ENCODE assay signal across 9 mouse cellular contexts in genomic region chr14:24004471-24005271, GRCm38 (mm10). TPM values are rescaled to one million over a fixed set of nuclear protein-coding genes. Genes with fewer than 3 reads are reported as not detected.
DNase-seq lines count a peak whose midpoint lies in the region; ATAC-seq and TF ChIP-seq lines count a peak whose summit lies in the region.
"Had no signal": no experiment of that assay in that cellular context is flagged by ENCODE, and none has a peak within 500 bp of the region (broad histone marks: within the 10 kb centered on the region; RNA-seq: fewer than 3 reads in every experiment).

No protein-coding gene starts in this region.

- peak; percentile 55 for TF ChIP-seq CTCF in gastrocnemius, adult 2 months (IDR thresholded peaks at IDR 0.05)

- no peak for DNase-seq in heart, adult 9 months (ENCODE audit: low spot score in 2 of 2)
- DNase-seq in cerebellum, postnatal 4 days (ENCODE audit: low spot score in 2 of 2) = peak; percentile 32 to 58
- peak; percentile 81 for DNase-seq in gastrocnemius, adult 2 months
- peak; percentile 35 for DNase-seq in kidney, adult 18-20 months

- peaks cover 3% of the 10 kb centered on the region; the same call in 1 of the 2 replicates for H3K4me1 ChIP-seq in heart, embryonic 11.5 days (ENCODE audit: control insufficient read depth, insufficient read depth, low read length)
- H3K4me1 ChIP-seq in limb, embryonic 13.5 days = peaks cover 15% of the 10 kb centered on the region
- peaks cover 46% of the 10 kb centered on the region for H3K4me1 ChIP-seq in neural tube, embryonic 15.5 days

- peaks cover 72% of the 10 kb centered on the region for H3K27me3 ChIP-seq in heart, embryonic 11.5 days (ENCODE audit: control insufficient read depth, insufficient read depth, low read length)
- peaks cover 96% of the 10 kb centered on the region for H3K27me3 ChIP-seq in limb, embryonic 13.5 days
- peaks cover 13% of the 10 kb centered on the region for H3K27me3 ChIP-seq in neural tube, embryonic 15.5 days (replicated peaks)

- 1% methylated on average over 53 of the region's 82 CpGs for WGBS in heart, embryonic 11.5 days (ENCODE audit: insufficient replicate concordance)
- WGBS in limb, embryonic 13.5 days = under 1% methylated on average over 67 of the region's 82 CpGs
- under 1% methylated on average over 56 of the region's 82 CpGs for WGBS in neural tube, embryonic 15.5 days

- H3K9ac ChIP-seq in heart, embryonic 11.5 days (ENCODE audit: low read depth, low read length) = peak overlapping the region; percentile 48; the same call in 1 of the 2 replicates
- H3K9ac ChIP-seq in limb, embryonic 13.5 days = peak overlapping the region; percentile 67
- peak overlapping the region; percentile 93 for H3K9ac ChIP-seq in neural tube, embryonic 15.5 days (replicated peaks)

- H3K36me3 ChIP-seq in heart, embryonic 11.5 days (ENCODE audit: control insufficient read depth, insufficient read depth, low read length) = no peaks in the 10 kb centered on the region
- H3K36me3 ChIP-seq in limb, embryonic 13.5 days = no peaks in the 10 kb centered on the region
- no peaks in the 10 kb centered on the region for H3K36me3 ChIP-seq in neural tube, embryonic 15.5 days

- ATAC-seq in heart, embryonic 11.5 days (replicated peaks; ENCODE audit: insufficient number of reproducible peaks, low FRiP score, low TSS enrichment) = peak; percentile 39; the same call in 1 of the 2 replicates
- ATAC-seq in limb, embryonic 13.5 days (ENCODE audit: low FRiP score, low read depth) = peak; percentile 66; the same call in 1 of the 2 replicates
- ATAC-seq in neural tube, embryonic 15.5 days (ENCODE audit: low FRiP score) = peak; percentile 80
- no peak for ATAC-seq in granulocyte monocyte progenitor cell, adult 5-6 weeks (replicated peaks; ENCODE audit: poor library complexity, severe bottlenecking)

- peak overlapping the region; percentile 98 for H3K4me2 ChIP-seq in heart, embryonic 11.5 days
- H3K4me2 ChIP-seq in limb, embryonic 13.5 days (replicated peaks) = peak overlapping the region; percentile 95
- peak overlapping the region; percentile 65 for H3K4me2 ChIP-seq in neural tube, embryonic 15.5 days

- no peaks in the 10 kb centered on the region for H3K9me3 ChIP-seq in heart, embryonic 11.5 days (replicated peaks; ENCODE audit: control insufficient read depth, low read length)
- H3K9me3 ChIP-seq in limb, embryonic 13.5 days = no peaks in the 10 kb centered on the region
- no peaks in the 10 kb centered on the region for H3K9me3 ChIP-seq in neural tube, embryonic 15.5 days (replicated peaks)

- H3K4me3 ChIP-seq in heart, embryonic 11.5 days (ENCODE audit: low read depth, low read length) = peak overlapping the region; percentile 72
- H3K4me3 ChIP-seq in gastrocnemius, adult 2 months = peak overlapping the region; percentile 90
- H3K4me3 ChIP-seq in limb, embryonic 13.5 days = peak overlapping the region; percentile 76
- peak overlapping the region; percentile 85 for H3K4me3 ChIP-seq in neural tube, embryonic 15.5 days (replicated peaks)

- intact Hi-C loops in gastrocnemius, adult 2 months (cut with DNase I) = loop anchor here (2.0 to 5.0 kb wide), 5 partner anchors 37 to 317 kb away; no protein-coding TSS in a partner anchor

- H3K27ac ChIP-seq in heart, embryonic 11.5 days (ENCODE audit: low read depth, low read length) = no peak overlapping the region
- peak overlapping the region; percentile 93 for H3K27ac ChIP-seq in gastrocnemius, adult 2 months
- H3K27ac ChIP-seq in limb, embryonic 13.5 days = peak overlapping the region; percentile 48; the same call in 1 of the 2 replicates
- H3K27ac ChIP-seq in neural tube, embryonic 15.5 days (replicated peaks) = peak overlapping the region; percentile 95

RNA-seq across cellular contexts. Expression of gene Kcnma1, which starts 9.6 kb away (rescaled TPM):
- polyA plus RNA-seq in heart, embryonic 11.5 days (2014; fragmentation: Nextera tagmentation; extraction: Ambion mirVana) = 0.39 and 0.52 TPM in 2 replicates
- total RNA-seq in gastrocnemius, adult 2 months (2021) = 10 to 100 TPM; 52.6 to 80.4 TPM
- 5.2 and 6.0 TPM in 2 replicates for polyA plus RNA-seq in limb, embryonic 13.5 days (2015; fragmentation: Nextera tagmentation; extraction: Ambion mirVana)
- 20.3 and 22.1 TPM in 2 replicates for polyA plus RNA-seq in neural tube, embryonic 15.5 days (2015; fragmentation: Nextera tagmentation; extraction: Ambion mirVana)
- total RNA-seq in granulocyte monocyte progenitor cell, adult 5-6 weeks (2014; fragmentation: Nextera tagmentation) = not detected in 2 replicates
- not detected in 2 replicates for total RNA-seq in granulocyte monocyte progenitor cell, adult 5-6 weeks (2017)
- polyA plus RNA-seq: C2C12 had no signal

Comparison
In these comparisons a context has a peak if more than half of its experiments do, and no peak if none do; other contexts are left out.
1. DNase-seq: peak in cerebellum, postnatal 4 days (2 of 2), gastrocnemius, adult 2 months (single experiment) and kidney, adult 18-20 months (single experiment); none in heart, adult 9 months (0 of 2).
2. Peak in every context shown above with its lines, with median percentiles within 50 percentile points of each other: H3K4me2 ChIP-seq, H3K4me3 ChIP-seq and H3K9ac ChIP-seq.